Mouse (Mus musculus) stomach, embryonic 15.5 days (tissue): ENCODE results near the gene A230050P20Rik. TPM values are rescaled to one million over a fixed set of nuclear protein-coding genes. Genes with fewer than 3 reads are reported as not detected.
"Not testable (repeated sequence)": the region's sequence is repeated elsewhere in the genome, so short reads cannot be mapped to it uniquely, and the experiment has no call there.

ENCODE experiments used
- ATAC-seq: fragments of 200-750 bp; cut with Nextera tagmentation; 2 replicates; pipeline ENCODE4 v1.8.0; 2017; ENCODE audit warnings: low read depth, moderate number of reproducible peaks, moderate TSS enrichment; ENCODE audit not compliant: insufficient read depth, low FRiP score
- H3K27ac ChIP-seq: fragments of 300-500 bp; sonication (generic); 2 replicates; pipeline ENCODE4 v1.5.1; 2015; ENCODE audit warnings: mild to moderate bottlenecking, inconsistent platforms
- H3K27me3 ChIP-seq: fragments of 300-500 bp; sonication (generic); replicated peaks from 2 replicates; pipeline ENCODE4 v1.6.1; 2015; ENCODE audit warnings: inconsistent platforms
- H3K36me3 ChIP-seq: fragments of 300-500 bp; sonication (generic); 2 replicates; pipeline ENCODE4 v1.6.1; 2015; ENCODE audit warnings: inconsistent platforms
- H3K4me1 ChIP-seq: fragments of 300-500 bp; sonication (generic); 2 replicates; pipeline ENCODE4 v1.6.1; 2015; ENCODE audit warnings: inconsistent platforms
- H3K4me2 ChIP-seq: fragments of 300-500 bp; sonication (generic); 2 replicates; pipeline ENCODE4 v1.6.1; 2015; ENCODE audit warnings: mild to moderate bottlenecking, inconsistent platforms
- H3K4me3 ChIP-seq: fragments of 300-500 bp; sonication (generic); replicated peaks from 2 replicates; pipeline ENCODE4 v1.5.1; 2015; ENCODE audit warnings: inconsistent platforms
- H3K9ac ChIP-seq: fragments of 300-500 bp; sonication (generic); 2 replicates; pipeline ENCODE4 v1.6.1; 2015; ENCODE audit warnings: inconsistent platforms
- H3K9me3 ChIP-seq: fragments of 300-500 bp; sonication (generic); 2 replicates; pipeline ENCODE4 v1.6.1; 2016; ENCODE audit warnings: inconsistent platforms
- WGBS: fragments of 180-500 bp; shearing (Covaris S2); methylation state at CpG from one replicate; pipeline ENCODE4 v1.1.7; 2015; 5-methylcytosine and 5-hydroxymethylcytosine counted together
- polyA plus RNA-seq: library from polyadenylated mRNA; unstranded; fragments of >200 nt; fragmentation: Nextera tagmentation; extraction: Ambion mirVana; gene quantifications from 2 replicates; pipeline ENCODE4 v1.2.1, GENCODE M21; 2015

A230050P20Rik gene
- polyA plus RNA-seq: 20.7 and 21.2 TPM in 2 replicates

DNA sequence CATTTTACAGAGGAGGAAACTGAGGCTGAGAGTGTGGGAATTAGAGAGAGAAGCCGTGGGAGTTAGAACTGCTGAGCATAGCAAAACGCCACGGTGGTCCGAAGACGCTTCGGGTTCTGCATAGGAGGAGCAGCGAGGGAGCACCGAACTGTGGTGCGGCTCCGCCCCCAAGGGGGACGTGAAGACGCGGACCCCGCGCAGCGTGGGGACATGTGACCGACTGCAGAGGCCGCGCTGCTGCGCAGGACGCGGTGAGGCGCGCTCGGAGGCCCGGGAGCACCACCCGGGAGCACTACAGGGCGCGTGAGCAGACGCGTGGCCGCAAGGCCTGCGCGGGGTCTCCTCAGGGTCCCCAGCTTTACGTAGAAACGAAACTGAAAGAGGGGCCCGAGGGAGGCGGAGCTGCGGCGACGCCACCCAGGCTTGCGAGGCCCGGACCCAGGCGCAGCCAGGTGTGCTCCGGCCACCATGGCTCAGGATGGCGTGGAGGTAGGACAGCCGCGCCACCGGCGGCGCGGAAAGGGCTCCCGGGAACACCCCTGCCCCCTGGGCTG lies at the start of gene A230050P20Rik:
Gene A230050P20Rik, plus strand, starts transcription at position 195 of the 554 bp plus-strand sequence.
- ATAC-seq: peak; percentile 59; the same call in 1 of the 2 replicates
- no peak within 1 kb of the TSS for H3K27ac ChIP-seq

DNA sequence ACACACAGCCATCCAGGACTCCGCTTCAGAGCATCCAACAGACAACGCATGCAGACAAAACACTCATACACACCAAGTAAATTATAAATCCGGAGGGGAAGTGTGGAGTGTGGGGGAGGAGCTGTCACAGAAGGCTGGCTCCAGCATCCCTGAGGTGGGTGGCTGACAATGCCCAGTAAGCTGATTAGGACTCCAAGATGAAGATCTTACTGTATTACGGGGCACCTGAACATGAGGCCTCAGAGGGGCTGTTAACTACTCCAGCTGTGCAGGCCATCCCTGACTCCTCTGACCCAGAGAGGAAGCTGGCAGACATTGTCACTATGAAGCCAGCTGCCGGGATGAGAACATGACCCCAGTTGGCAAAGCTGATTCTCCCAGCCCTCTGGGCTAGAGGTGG lies 48.4 kb upstream of the A230050P20Rik start:
- WGBS: 74% methylated on average over 5 of the region's 5 CpGs
- Histone ChIP-seq H3K4me2 (no peak overlapping the region), H3K27me3 (0 out of 2 replicates have a peak, but pooled peaks cover 2% of the 10 kb centered on the region), H3K4me1 (peaks cover 2% of the 10 kb centered on the region), H3K9me3 (no peaks in the 10 kb centered on the region), H3K9ac (no peak overlapping the region), H3K36me3 (no peaks in the 10 kb centered on the region), H3K27ac (no peak overlapping the region), H3K4me3 (no peak overlapping the region)
- ATAC-seq: no peak

More for the DNA sequence above, at the start of gene A230050P20Rik:
- WGBS: 7% methylated on average over 53 of the region's 53 CpGs
- peak within 1 kb of the TSS; percentile 86 for H3K4me2 ChIP-seq
- H3K4me1 ChIP-seq: peaks cover 11% of the 10 kb centered on the region; the same call in 1 of the 2 replicates
- H3K36me3 ChIP-seq: 0 out of 2 replicates have a peak, but pooled peaks cover 3% of the 10 kb centered on the region
- H3K4me3 ChIP-seq: peak within 1 kb of the TSS; percentile 63
- H3K27me3 ChIP-seq: peaks cover 19% of the 10 kb centered on the region; the same call in 1 of the 2 replicates
- peak within 1 kb of the TSS; percentile 54 for H3K9ac ChIP-seq
- H3K9me3 ChIP-seq: no peaks in the 10 kb centered on the region

DNA sequence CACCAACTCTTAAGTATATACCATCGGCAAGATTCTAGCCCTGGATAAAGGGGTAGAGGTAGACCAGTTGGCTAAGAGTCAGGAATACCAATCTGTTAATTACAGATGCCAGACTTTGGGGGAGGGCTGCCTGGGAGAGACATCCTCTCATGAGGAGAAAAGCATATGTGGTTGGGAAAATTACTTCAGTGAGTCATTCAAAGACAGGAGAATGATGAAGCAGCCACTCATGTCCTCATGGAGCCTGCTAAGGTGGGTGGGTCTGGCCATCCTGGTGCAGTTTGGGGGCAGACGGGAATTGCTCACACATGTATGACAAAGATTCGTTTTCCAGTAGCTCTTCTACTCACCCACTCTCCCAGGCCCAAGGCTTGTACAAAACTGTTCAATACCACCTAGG lies 45.6 kb upstream of the A230050P20Rik start:
- Histone ChIP-seq H3K4me2 (no peak overlapping the region), H3K36me3 (no peaks in the 10 kb centered on the region), H3K9me3 (no peaks in the 10 kb centered on the region), H3K4me1 (no peaks in the 10 kb centered on the region), H3K4me3 (no peak overlapping the region), H3K27me3 (no peaks in the 10 kb centered on the region), H3K9ac (no peak overlapping the region), H3K27ac (no peak overlapping the region)
- 88% methylated on average over 3 of the region's 3 CpGs for WGBS
- ATAC-seq: no peak

DNA sequence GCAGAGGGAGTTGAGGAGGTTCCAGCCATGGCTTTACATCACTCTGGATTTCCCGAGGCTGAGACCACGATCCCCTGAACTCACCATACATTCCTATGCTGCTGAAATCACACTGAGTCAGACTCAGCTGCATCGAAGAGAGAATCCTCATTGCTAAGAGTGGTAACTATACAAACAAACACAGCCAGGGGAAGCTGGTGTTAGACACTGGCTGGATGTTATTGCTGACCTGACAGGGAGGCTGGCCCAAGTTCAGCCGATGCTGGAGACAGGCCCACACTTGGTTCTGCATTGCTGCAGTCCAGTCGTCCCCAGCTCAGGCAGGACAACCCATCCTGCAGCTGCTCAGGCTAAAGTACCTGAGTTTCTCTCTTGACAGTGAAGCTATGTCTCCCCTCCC lies 42.7 kb upstream of the A230050P20Rik start:
- Histone ChIP-seq H3K4me3 (no peak overlapping the region), H3K36me3 (no peaks in the 10 kb centered on the region), H3K9me3 (no peaks in the 10 kb centered on the region), H3K4me1 (peaks cover 5% of the 10 kb centered on the region; the same call in 1 of the 2 replicates), H3K27ac (no peak overlapping the region), H3K27me3 (no peaks in the 10 kb centered on the region), H3K4me2 (no peak overlapping the region), H3K9ac (no peak overlapping the region)
- WGBS: 40% methylated on average over 5 of the region's 5 CpGs
- ATAC-seq: no peak

DNA sequence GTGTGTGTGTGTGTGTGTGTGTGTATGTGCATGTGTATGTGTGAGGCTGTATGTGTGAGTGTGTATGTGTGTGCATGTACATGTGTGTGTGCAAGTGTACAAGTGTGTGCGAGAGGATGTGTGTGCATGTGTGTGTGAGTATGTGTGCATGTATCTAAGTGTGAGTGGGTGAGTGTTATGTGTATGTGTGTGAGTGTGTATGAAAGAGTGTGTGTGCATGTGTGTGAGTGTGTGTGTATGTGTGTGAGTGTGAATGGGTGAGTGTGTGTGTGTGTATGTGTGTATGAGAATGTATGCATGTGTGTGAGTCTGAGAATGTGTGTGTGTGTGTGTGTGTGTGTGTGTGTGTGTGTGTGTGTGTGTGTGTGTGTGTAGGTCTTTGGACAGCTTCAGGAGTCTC lies 40.3 kb upstream of the A230050P20Rik start:
- no peak overlapping the region for H3K4me3 ChIP-seq
- 97% methylated on average over 1 of the region's 1 CpGs for WGBS
- H3K9ac ChIP-seq: no peak overlapping the region
- H3K9me3 ChIP-seq: no peaks in the 10 kb centered on the region
- peaks cover under 1% of the 10 kb centered on the region; the same call in 1 of the 2 replicates for H3K27me3 ChIP-seq
- H3K36me3 ChIP-seq: no peaks in the 10 kb centered on the region
- H3K27ac ChIP-seq: no peak overlapping the region
- H3K4me2 ChIP-seq: no peak overlapping the region
- no peak for ATAC-seq
- peaks cover 6% of the 10 kb centered on the region; the same call in 1 of the 2 replicates for H3K4me1 ChIP-seq

DNA sequence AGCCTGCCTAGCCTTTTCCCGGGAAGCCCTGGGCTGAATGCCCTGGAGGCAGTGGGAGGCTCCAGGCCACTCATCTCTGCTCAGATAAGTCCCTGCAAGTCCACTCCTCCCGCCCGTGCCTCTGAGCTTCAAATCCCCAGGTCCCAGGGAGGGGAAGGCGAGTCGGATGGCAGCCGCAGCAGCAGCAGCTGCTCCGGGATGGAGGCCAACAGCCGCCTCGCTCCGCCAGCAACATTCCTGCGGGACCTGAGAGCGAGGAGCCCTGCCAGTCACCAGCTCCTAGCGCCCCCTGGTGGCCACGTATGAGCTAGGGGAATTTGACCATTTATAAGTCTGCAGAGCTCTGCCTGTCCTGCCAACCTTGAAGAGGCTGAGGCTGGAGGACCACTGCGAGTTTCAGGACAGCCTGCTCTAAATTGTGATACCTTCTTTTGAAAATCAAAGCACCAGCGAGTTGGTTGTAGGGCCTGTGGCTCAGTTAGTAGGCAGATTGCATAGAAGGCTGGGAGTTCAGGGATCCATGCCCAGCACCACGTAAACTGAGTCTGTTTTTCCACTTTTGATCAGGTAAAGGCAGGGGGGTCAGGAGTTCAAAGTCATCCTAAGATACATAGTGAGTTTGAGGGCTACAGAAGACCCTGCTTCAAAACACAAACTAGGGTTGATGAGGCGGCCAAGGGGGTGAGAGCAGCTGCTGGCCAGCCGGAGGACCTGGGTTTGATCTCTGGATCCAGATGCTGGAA lies 37.4 kb upstream of the A230050P20Rik start:
- ATAC-seq: peak; percentile 88
- 15% methylated on average over 19 of the region's 19 CpGs for WGBS
- Histone ChIP-seq H3K9me3 (no peaks in the 10 kb centered on the region), H3K4me2 (peak overlapping the region; percentile 32), H3K36me3 (no peaks in the 10 kb centered on the region), H3K4me3 (no peak overlapping the region), H3K4me1 (peaks cover 6% of the 10 kb centered on the region; the same call in 1 of the 2 replicates), H3K27me3 (peaks cover 5% of the 10 kb centered on the region; the same call in 1 of the 2 replicates), H3K27ac (no peak overlapping the region), H3K9ac (no peak overlapping the region)

DNA sequence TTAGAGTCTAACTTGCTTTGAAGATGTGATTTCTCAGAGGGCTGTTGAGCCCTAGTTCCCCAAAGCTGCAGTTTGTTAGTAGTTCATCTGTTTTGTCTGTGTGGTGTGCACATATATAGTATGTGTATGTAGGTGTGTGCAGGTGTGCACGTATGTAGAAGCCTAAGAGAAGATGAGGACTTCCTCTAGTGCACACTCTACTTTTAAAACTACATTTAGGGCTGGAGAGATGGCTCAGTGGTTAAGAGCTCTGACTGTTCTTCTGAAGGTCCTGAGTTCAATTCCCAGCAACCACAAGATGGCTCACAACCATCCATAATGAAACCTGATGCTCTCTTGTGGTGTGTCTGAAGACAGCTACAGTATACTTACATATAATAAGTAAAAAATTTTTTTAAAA lies 33.6 kb upstream of the A230050P20Rik start:
- no peaks in the 10 kb centered on the region for H3K9me3 ChIP-seq
- 64% methylated on average over 1 of the region's 1 CpGs for WGBS
- no peak for ATAC-seq

DNA sequence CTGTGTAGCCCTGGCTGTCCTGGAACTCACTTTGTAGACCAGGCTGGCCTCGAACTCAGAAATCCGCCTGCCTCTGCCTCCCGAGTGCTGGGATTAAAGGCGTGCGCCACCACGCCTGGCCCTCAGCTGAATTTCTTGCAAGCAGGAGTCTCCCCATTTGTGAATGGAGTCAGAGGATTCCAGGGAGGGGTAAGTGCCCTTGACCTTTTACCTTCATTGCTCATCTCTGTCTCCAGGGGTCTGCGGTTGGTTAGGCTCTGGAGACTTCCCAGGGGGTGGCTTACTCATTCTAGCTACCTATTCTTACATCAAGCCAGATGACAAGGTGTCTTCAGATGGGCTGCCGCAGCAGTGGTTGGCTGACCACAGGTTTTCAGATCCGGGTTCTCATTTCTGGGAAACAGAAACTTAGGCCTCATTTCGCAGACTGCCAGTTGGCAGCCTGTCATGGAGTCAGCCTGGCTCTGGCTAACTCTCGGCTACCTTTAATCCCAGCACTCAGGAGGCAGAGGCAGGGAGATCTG lies 32.9 kb upstream of the A230050P20Rik start:
- H3K27me3 ChIP-seq, H3K4me2 ChIP-seq, H3K9ac ChIP-seq, H3K9me3 ChIP-seq, H3K4me3 ChIP-seq, H3K4me1 ChIP-seq, H3K36me3 ChIP-seq, ATAC-seq, H3K27ac ChIP-seq: not testable (repeated sequence)
- 85% methylated on average over 11 of the region's 11 CpGs for WGBS

More for the DNA sequence above, 33.6 kb upstream of the A230050P20Rik start:
- H3K4me2 ChIP-seq: no peak overlapping the region
- H3K9ac ChIP-seq: no peak overlapping the region
- H3K27me3 ChIP-seq: peaks cover 5% of the 10 kb centered on the region; the same call in 1 of the 2 replicates
- no peak overlapping the region for H3K4me3 ChIP-seq
- H3K36me3 ChIP-seq: no peaks in the 10 kb centered on the region
- H3K27ac ChIP-seq: no peak overlapping the region
- peaks cover 6% of the 10 kb centered on the region; the same call in 1 of the 2 replicates for H3K4me1 ChIP-seq

DNA sequence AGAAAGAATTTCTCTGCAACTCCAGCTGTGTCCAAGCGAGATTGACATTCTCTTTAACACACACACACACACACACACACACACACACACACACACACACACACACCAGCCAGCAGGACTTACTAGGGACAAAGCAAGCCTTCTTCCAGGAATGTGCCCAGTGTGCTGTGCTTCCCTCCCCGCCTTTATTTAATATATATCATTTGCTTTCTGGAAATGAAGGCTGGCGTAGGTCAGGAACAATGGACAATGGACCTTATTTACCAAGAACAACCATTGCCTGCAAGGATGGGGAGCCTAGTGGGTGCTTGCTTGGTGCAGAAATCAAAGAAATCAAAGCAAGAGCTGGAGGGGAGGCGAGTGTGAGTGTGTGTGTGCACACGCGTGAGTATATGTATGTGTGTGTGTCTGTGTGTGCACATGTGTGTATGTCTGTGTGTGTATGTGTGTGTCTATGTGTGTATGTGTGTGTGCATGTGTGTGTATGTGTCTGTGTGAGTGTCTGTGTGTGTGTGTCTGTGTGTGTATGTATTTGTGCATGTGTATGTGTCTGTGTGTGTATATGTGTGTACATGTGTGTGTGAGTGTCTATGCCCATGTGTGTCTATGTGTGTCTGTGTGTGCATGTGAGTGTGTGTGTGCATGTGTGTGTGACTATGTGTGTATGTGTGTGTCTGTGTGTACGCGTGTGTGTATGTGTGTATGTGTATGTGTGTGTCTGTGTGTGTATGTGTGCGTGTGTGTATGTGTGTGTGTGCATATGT lies 31.1 kb upstream of the A230050P20Rik start:
- H3K4me1 ChIP-seq: no peaks in the 10 kb centered on the region
- H3K4me3 ChIP-seq: no peak overlapping the region
- no peaks in the 10 kb centered on the region for H3K36me3 ChIP-seq
- H3K27me3 ChIP-seq: peaks cover 5% of the 10 kb centered on the region; the same call in 1 of the 2 replicates
- H3K9ac ChIP-seq: no peak overlapping the region
- no peak overlapping the region for H3K27ac ChIP-seq
- ATAC-seq: no peak
- no peak overlapping the region for H3K4me2 ChIP-seq
- 73% methylated on average over 9 of the region's 9 CpGs for WGBS
- no peaks in the 10 kb centered on the region for H3K9me3 ChIP-seq

DNA sequence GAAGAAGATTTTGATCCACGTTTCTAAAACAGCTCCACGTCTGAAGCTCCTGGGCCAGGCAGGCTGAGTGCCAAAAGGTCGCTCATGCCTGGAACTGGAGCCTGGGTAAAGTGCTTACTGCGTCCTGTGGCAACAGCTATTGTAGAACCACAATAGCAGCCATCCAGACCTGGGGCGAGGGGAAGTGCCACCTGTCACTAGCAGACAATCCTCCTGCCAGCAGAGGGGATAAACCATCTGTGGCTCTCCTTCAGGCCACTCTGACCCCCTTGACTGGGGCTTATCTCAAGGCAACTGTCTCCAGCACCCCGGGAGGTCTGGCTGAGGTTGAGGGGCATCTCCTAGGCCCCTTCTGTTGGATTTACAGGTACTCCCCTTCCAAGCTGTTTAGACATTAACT lies 29.5 kb upstream of the A230050P20Rik start:
- WGBS: 55% methylated on average over 6 of the region's 6 CpGs
- Histone ChIP-seq H3K4me2 (no peak overlapping the region), H3K9ac (no peak overlapping the region), H3K9me3 (no peaks in the 10 kb centered on the region), H3K36me3 (no peaks in the 10 kb centered on the region), H3K27me3 (no peaks in the 10 kb centered on the region), H3K4me1 (no peaks in the 10 kb centered on the region), H3K4me3 (no peak overlapping the region), H3K27ac (no peak overlapping the region)
- no peak for ATAC-seq

DNA sequence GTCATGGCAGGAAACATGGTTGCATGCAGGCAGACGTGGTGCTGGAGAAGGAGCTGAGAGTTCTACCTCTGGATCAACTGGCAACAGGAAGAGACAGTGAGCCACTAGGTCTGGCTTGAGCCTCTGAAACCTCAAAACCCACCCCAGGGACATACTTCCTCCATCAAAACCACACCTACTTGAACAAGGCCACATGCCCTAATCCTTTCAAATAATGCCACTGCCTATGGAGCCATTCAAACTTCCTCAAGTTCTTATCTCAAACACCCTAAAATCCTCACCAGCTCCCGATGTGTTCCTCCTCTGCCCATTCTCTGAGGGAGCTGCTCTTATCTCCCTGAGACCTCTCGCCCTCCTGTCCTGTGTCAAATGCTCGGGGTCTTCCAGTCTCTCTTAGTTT lies 26.2 kb upstream of the A230050P20Rik start:
- H3K27me3 ChIP-seq: no peaks in the 10 kb centered on the region
- H3K4me3 ChIP-seq: no peak overlapping the region
- no peak overlapping the region for H3K4me2 ChIP-seq
- no peaks in the 10 kb centered on the region for H3K4me1 ChIP-seq
- H3K36me3 ChIP-seq: no peaks in the 10 kb centered on the region
- no peak overlapping the region for H3K9ac ChIP-seq
- H3K27ac ChIP-seq: no peak overlapping the region
- ATAC-seq: no peak
- 50% methylated on average over 4 of the region's 4 CpGs for WGBS
- H3K9me3 ChIP-seq: no peaks in the 10 kb centered on the region
